Mouse (Mus musculus) liver, embryonic 14.5 days (tissue): ENCODE measurements around the gene Gucd1.

Experiments used
- CTCF ChIP-seq: IDR thresholded peaks from 2 replicates; pipeline ENCODE4 v1.5.1; 2016; ENCODE audit warnings: antibody characterized with exemption, low read depth, control low read depth
- EP300 ChIP-seq: IDR thresholded peaks from 2 replicates; pipeline ENCODE4 v1.6.1; 2016; ENCODE audit warnings: antibody characterized with exemption, low read depth

DNA sequence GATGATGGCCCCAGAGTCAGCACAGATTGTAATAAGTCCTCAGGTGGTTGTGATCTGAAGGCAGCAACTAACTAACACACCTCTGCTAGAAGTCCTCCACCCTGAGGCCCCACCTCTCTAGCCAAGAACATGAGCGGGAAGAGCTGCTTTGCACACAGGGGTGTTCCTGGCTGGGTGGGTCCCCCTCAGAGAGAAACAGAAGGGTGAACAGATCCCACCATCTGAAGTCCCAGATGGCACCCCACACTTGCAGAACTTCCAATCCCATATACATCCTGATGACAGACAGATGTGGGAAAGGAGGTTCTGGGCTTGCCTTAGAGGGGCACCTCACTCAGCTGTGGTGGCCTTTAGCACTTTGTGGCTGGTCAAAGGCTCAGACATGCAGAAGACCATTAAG lies 80.5 kb downstream of the Gucd1 start:
- TF ChIP-seq CTCF = no peak
- TF ChIP-seq EP300 = no peak
